Mouse (Mus musculus): ENCODE data around the gene Acer2. TPM values are rescaled to one million over a fixed set of nuclear protein-coding genes. Genes with fewer than 3 reads are reported as not detected.

Acer2 gene
- total and polyA plus RNA-seq, 2 experiments from 2014 or later, result 9.5 to 9.6 TPM

GRCm38 (mm10) chr4:86871988-86872387 lies 2.2 kb upstream of the Acer2 start:
- no peaks in the 10 kb centered on the region for H3K36me3 ChIP-seq (ENCODE audit: insufficient read depth, low read length)
- H3K9ac ChIP-seq (replicated peaks; ENCODE audit: low read length), result no peak overlapping the region
- H3K4me2 ChIP-seq (ENCODE audit: low read depth, low read length), result no peak overlapping the region
- no peaks in the 10 kb centered on the region for H3K9me3 ChIP-seq (ENCODE audit: low read length)
- H3K27me3 ChIP-seq (ENCODE audit: insufficient read depth, low read length), result no peaks in the 10 kb centered on the region
- TF ChIP-seq CTCF (IDR thresholded peaks at IDR 0.05; ENCODE audit: low read depth), result no peak
- no peak for DNase-seq (ENCODE audit: low spot score)
- H3K27ac ChIP-seq, result no peak overlapping the region
- no peak overlapping the region for H3K4me3 ChIP-seq (ENCODE audit: low read length)
- no peaks in the 10 kb centered on the region for H3K4me1 ChIP-seq (ENCODE audit: insufficient read depth, low read length)
- no peak for ATAC-seq

DNA sequence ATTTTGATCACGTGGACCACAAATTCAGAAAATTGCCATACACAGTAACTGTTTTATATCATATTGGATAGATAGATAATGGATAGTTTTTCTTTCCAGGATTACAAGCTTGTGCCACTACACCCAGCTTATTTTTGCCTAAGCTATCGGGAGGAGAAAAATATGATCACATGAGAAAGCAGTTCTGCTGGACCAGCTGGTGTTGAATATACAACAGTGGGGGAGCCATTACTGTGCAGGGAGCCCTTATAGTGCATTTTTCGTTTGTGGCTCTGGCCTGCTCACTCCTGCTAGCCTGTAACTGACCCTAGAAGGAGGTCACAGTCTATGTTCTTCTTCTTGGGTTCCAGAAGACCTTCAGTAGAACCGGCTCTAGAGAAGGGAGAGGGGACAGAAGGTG lies 1.1 kb upstream of the Acer2 start:
- H3K9me3 ChIP-seq (ENCODE audit: low read length), result no peaks in the 10 kb centered on the region
- ATAC-seq (no peak), DNase-seq (ENCODE audit: low spot score) (no peak)
- H3K27ac ChIP-seq, result no peak overlapping the region
- no peaks in the 10 kb centered on the region for H3K4me1 ChIP-seq (ENCODE audit: insufficient read depth, low read length)
- H3K36me3 ChIP-seq (ENCODE audit: insufficient read depth, low read length), result no peaks in the 10 kb centered on the region
- 47% methylated on average over 4 of the region's 4 CpGs for WGBS
- no peaks in the 10 kb centered on the region for H3K27me3 ChIP-seq (ENCODE audit: insufficient read depth, low read length)
- no peak overlapping the region for H3K9ac ChIP-seq (replicated peaks; ENCODE audit: low read length)
- no peak for TF ChIP-seq CTCF (IDR thresholded peaks at IDR 0.05; ENCODE audit: low read depth)
- H3K4me2 ChIP-seq (ENCODE audit: low read depth, low read length), result no peak overlapping the region
- H3K4me3 ChIP-seq (ENCODE audit: low read length), result no peak overlapping the region

- Histone ChIP-seq H3K9me3 (ENCODE audit: low read length) (no peaks in the 10 kb centered on the region), H3K9ac (replicated peaks; ENCODE audit: low read length) (no peak overlapping the region), H3K4me3 (ENCODE audit: low read length) (no peak overlapping the region), H3K27me3 (ENCODE audit: insufficient read depth, low read length) (no peaks in the 10 kb centered on the region), H3K4me1 (ENCODE audit: insufficient read depth, low read length) (no peaks in the 10 kb centered on the region), H3K36me3 (ENCODE audit: insufficient read depth, low read length) (no peaks in the 10 kb centered on the region), H3K4me2 (ENCODE audit: low read depth, low read length) (no peak overlapping the region), H3K27ac (no peak overlapping the region)
- WGBS, result 96% methylated on average over 2 of the region's 2 CpGs
- TF ChIP-seq CTCF (IDR thresholded peaks at IDR 0.05; ENCODE audit: low read depth), result no peak
- DNase-seq (ENCODE audit: low spot score), result no peak
- ATAC-seq, result no peak
These were observed 5.3 kb downstream of the Acer2 start for GRCm38 (mm10) chr4:86879477-86879876.

DNA sequence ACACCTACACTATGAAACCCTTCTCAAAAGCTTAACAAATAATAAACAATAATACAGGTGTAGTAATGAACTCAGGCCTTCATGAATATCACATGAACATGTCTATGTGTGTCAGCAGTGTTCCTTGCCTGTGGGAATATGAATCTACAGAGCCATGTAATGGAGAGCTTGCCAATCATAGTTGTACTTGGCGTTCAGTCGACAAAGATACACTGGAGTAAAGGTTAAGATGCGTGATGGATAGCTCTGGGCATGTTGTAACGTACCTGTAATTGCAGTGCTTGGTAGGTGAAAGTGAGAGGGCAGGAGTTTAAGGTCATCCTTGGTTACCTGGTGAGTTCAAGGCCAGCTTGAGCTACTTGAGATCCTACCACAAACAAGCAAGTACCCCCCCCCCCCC lies 7.0 kb downstream of the Acer2 start:
- Histone ChIP-seq H3K9me3 (ENCODE audit: low read length) (no peaks in the 10 kb centered on the region), H3K27ac (no peak overlapping the region), H3K27me3 (ENCODE audit: insufficient read depth, low read length) (no peaks in the 10 kb centered on the region), H3K9ac (replicated peaks; ENCODE audit: low read length) (no peak overlapping the region), H3K4me3 (ENCODE audit: low read length) (no peak overlapping the region), H3K4me2 (ENCODE audit: low read depth, low read length) (no peak overlapping the region), H3K36me3 (ENCODE audit: insufficient read depth, low read length) (no peaks in the 10 kb centered on the region), H3K4me1 (ENCODE audit: insufficient read depth, low read length) (no peaks in the 10 kb centered on the region)
- DNase-seq (ENCODE audit: low spot score) (no peak), ATAC-seq (no peak)
- no peak for TF ChIP-seq CTCF (IDR thresholded peaks at IDR 0.05; ENCODE audit: low read depth)
- 89% methylated on average over 4 of the region's 4 CpGs for WGBS

DNA sequence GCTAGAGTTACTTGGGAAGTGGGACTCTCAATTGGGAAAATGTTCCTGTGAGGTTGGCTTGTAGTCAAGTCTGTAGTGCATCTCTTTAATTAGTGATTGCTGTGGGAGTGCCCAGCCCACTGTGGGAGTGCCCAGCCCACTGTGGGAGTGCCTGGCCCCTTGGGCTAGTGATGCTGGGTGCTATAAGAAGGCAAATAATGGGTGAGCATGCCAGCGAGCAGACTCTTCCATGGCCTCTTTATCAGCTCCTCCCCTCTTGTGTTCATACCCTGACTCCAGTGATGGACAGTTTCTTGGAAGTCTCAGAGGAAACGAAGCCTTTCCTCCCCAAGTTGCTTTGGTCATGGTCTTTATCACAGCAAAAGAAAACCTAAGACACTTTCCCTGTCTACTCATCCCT lies 8.2 kb downstream of the Acer2 start:
- WGBS, result 50% methylated on average over 2 of the region's 2 CpGs

GRCm38 (mm10) chr4:86884945-86885344 lies 10.7 kb downstream of the Acer2 start:
- ATAC-seq, result no peak
- 41% methylated on average over 4 of the region's 4 CpGs for WGBS
- no peak overlapping the region for H3K4me3 ChIP-seq (ENCODE audit: low read length)
- peak; percentile 25 for DNase-seq (ENCODE audit: low spot score)
- no peak overlapping the region for H3K9ac ChIP-seq (replicated peaks; ENCODE audit: low read length)
- TF ChIP-seq CTCF (IDR thresholded peaks at IDR 0.05; ENCODE audit: low read depth), result peak; percentile 49
- no peaks in the 10 kb centered on the region for H3K9me3 ChIP-seq (ENCODE audit: low read length)
- H3K4me1 ChIP-seq (ENCODE audit: insufficient read depth, low read length), result no peaks in the 10 kb centered on the region
- H3K27me3 ChIP-seq (ENCODE audit: insufficient read depth, low read length), result no peaks in the 10 kb centered on the region
- no peaks in the 10 kb centered on the region for H3K36me3 ChIP-seq (ENCODE audit: insufficient read depth, low read length)
- H3K27ac ChIP-seq, result no peak overlapping the region
- H3K4me2 ChIP-seq (ENCODE audit: low read depth, low read length), result no peak overlapping the region

More for the DNA sequence above, 8.2 kb downstream of the Acer2 start:
- TF ChIP-seq CTCF (IDR thresholded peaks at IDR 0.05; ENCODE audit: low read depth), result no peak
- no peaks in the 10 kb centered on the region for H3K4me1 ChIP-seq (ENCODE audit: insufficient read depth, low read length)
- H3K36me3 ChIP-seq (ENCODE audit: insufficient read depth, low read length), result no peaks in the 10 kb centered on the region
- DNase-seq (ENCODE audit: low spot score) (no peak), ATAC-seq (no peak)
- no peak overlapping the region for H3K9ac ChIP-seq (replicated peaks; ENCODE audit: low read length)
- no peaks in the 10 kb centered on the region for H3K27me3 ChIP-seq (ENCODE audit: insufficient read depth, low read length)
- no peaks in the 10 kb centered on the region for H3K9me3 ChIP-seq (ENCODE audit: low read length)
- H3K27ac ChIP-seq, result no peak overlapping the region
- no peak overlapping the region for H3K4me2 ChIP-seq (ENCODE audit: low read depth, low read length)
- no peak overlapping the region for H3K4me3 ChIP-seq (ENCODE audit: low read length)

GRCm38 (mm10) chr4:86885790-86886159 lies 11.6 kb downstream of the Acer2 start:
- H3K4me3 ChIP-seq (ENCODE audit: low read length), result peak overlapping the region; percentile 8
- H3K27ac ChIP-seq, result no peak overlapping the region
- H3K36me3 ChIP-seq (ENCODE audit: insufficient read depth, low read length), result no peaks in the 10 kb centered on the region
- H3K9ac ChIP-seq (replicated peaks; ENCODE audit: low read length), result no peak overlapping the region
- no peak for DNase-seq (ENCODE audit: low spot score)
- H3K9me3 ChIP-seq (ENCODE audit: low read length), result no peaks in the 10 kb centered on the region
- H3K4me2 ChIP-seq (ENCODE audit: low read depth, low read length), result peak overlapping the region; percentile 42
- ATAC-seq, result no peak
- TF ChIP-seq CTCF (IDR thresholded peaks at IDR 0.05; ENCODE audit: low read depth), result no peak
- H3K4me1 ChIP-seq (ENCODE audit: insufficient read depth, low read length), result no peaks in the 10 kb centered on the region
- no peaks in the 10 kb centered on the region for H3K27me3 ChIP-seq (ENCODE audit: insufficient read depth, low read length)
- WGBS, result 59% methylated on average over 12 of the region's 12 CpGs
